ENCODE assay signal across 8 mouse cellular contexts in genomic region chr9:87144106-87144505, GRCm38 (mm10). TPM values are rescaled to one million over a fixed set of nuclear protein-coding genes. Genes with fewer than 3 reads are reported as not detected.
DNase-seq lines count a peak whose midpoint lies in the region; ATAC-seq lines count a peak whose summit lies in the region.

Gene Mrap2, plus strand, starts transcription at chr9:87144306.

- H3K9ac ChIP-seq in hindbrain, embryonic 16.5 days (ENCODE audit: low read depth, low read length), result peak within 1 kb of the TSS; percentile 60

- peak; percentile 83 for DNase-seq in ZHBTc4 (ENCODE audit: low read depth, low spot score)
- DNase-seq in cerebellum, adult 8-10 months, result peak; percentile 56
- DNase-seq in forelimb bud, embryonic 11.5 days (ENCODE audit: low read depth, low spot score), result peak; percentile 53
- peak; percentile 40 to 64 for DNase-seq in layer of hippocampus, postnatal 36 days
- DNase-seq in lung, postnatal 14 days, result peak; percentile 54
- peak; percentile 77 for DNase-seq in right cerebral cortex, postnatal 14 days

- peaks cover 7% of the 10 kb centered on the region; the same call in 1 of the 2 replicates for H3K4me1 ChIP-seq in hindbrain, embryonic 16.5 days (ENCODE audit: control insufficient read depth, insufficient read depth, low read depth, low read length)

- WGBS in hindbrain, embryonic 16.5 days, result 3% methylated on average over 29 of the region's 29 CpGs

- 0 out of 2 replicates have a peak within 1 kb of the TSS, but pooled peaks have one; percentile 34 for H3K27ac ChIP-seq in hindbrain, embryonic 16.5 days (ENCODE audit: low read depth, low read length)

- peak; percentile 95 for ATAC-seq in hindbrain, embryonic 16.5 days
- no peak for ATAC-seq in monocyte, adult 5-6 weeks (replicated peaks; ENCODE audit: insufficient number of reproducible peaks, low FRiP score, low TSS enrichment, poor library complexity, severe bottlenecking)

- H3K4me3 ChIP-seq in hindbrain, embryonic 16.5 days (ENCODE audit: low read length), result peak within 1 kb of the TSS; percentile 48

- H3K27me3 ChIP-seq in hindbrain, embryonic 16.5 days (replicated peaks; ENCODE audit: control insufficient read depth, insufficient read depth, low read length), result peaks cover 9% of the 10 kb centered on the region

- no peaks in the 10 kb centered on the region for H3K36me3 ChIP-seq in hindbrain, embryonic 16.5 days (ENCODE audit: control insufficient read depth, insufficient read depth, low read length)

- no peaks in the 10 kb centered on the region for H3K9me3 ChIP-seq in hindbrain, embryonic 16.5 days (ENCODE audit: control insufficient read depth, low read length)

- peak within 1 kb of the TSS; percentile 88 for H3K4me2 ChIP-seq in hindbrain, embryonic 16.5 days (ENCODE audit: low read length)

RNA-seq across cellular contexts. Expression of gene Mrap2, which starts in this region (rescaled TPM):
- 5.1 and 6.7 TPM in 2 replicates for polyA plus RNA-seq in hindbrain, embryonic 16.5 days (2015; fragmentation: Nextera tagmentation; extraction: Ambion mirVana)
- total RNA-seq in layer of hippocampus, postnatal 36 days (2021), result 1 to 10 TPM; 2.5 to 4.2 TPM
- total RNA-seq in monocyte, adult 5-6 weeks (2017), result not detected in 3 replicates
